Mouse (Mus musculus): ENCODE measurements around the gene Sptan1. TPM values are rescaled to one million over a fixed set of nuclear protein-coding genes. Genes with fewer than 3 reads are reported as not detected.

Gene Sptan1
- total and polyA plus RNA-seq, 3 experiments = 26.2 to 29.5 TPM; not detected in 1

DNA sequence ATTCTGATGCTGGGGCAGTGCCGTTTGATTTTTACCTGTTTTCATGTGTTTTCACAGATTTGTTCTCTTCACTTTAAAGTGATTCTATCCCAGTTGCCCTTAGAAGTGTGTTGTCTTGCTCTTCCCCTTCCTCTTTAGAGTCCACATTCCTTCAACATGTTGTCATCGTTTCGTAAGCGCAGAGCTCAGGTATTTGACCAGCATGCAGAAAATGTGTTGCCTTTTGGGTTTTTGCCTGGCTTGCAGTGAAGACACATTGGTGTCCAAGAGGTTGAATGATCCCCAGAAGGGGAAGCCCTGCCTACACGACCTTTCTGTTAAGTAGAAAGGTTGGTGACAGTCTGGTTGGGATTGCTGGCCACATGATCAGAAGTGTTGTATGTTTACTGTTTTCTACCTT, 3.3 kb downstream of the Sptan1 start:
- H3K79me2 ChIP-seq (ENCODE audit: control insufficient read depth, insufficient read depth, low read length, poor library complexity) = peaks cover 2% of the 10 kb centered on the region; the same call in 1 of the 2 replicates
- TF ChIP-seq MAX (IDR thresholded peaks at IDR 0.05; ENCODE audit: low read length) (no peak), E2F4 (IDR thresholded peaks at IDR 0.05; ENCODE audit: borderline replicate concordance, low read depth, low read length) (no peak)

DNA sequence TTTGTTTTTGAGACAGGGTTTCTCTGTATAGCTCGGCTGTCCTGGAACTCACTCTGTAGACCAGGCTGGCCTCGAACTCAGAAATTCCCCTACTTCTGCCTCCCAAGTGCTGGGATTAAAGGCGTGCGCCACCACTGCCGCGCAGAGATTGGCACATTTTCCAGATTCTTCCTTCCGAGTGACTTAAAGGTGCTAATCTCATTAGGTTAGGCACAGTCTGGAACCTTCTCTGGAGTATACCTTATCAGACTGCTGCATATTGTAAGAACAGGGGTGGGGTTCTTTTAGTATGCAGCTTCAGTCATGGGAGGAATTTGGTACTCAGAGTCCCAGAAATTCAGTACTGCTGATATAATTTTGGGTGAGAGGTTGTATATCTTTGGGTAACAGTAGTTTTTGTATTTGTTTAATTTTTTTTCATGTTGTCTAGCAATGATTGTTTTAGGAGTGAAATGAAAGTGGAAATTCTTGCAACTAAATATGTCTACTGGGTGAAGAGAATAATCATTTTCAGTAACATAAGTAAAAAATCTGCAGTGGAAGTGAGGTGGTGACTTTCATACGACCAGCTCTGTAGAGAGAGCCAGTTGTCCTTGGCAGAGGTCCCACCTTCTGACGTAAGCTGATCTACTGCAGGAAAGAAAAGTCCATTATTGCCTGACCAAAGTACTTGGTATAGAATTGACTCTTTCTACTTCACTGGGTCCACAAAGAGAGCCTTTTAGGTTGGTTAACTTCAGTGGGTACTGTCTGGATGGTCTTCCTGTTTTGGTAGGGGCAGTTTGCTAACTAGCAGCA, 6.7 kb downstream of the Sptan1 start:
- Histone ChIP-seq H3K4me1 (ENCODE audit: control insufficient read depth in 1 of 2, insufficient read depth in 2 of 2, low read length in 2 of 2) (peaks cover 0 to 9% of the 10 kb centered on the region in 2 experiments; a peak in 2 of 4 replicates), H3K36me3 (ENCODE audit: control insufficient read depth in 1 of 2, insufficient read depth in 2 of 2, low read length in 2 of 2) (peaks cover 0 to 9% of the 10 kb centered on the region in 2 experiments; a peak in 2 of 4 replicates), H3K4me3 (ENCODE audit: control insufficient read depth in 1 of 2, insufficient read depth in 1 of 2, low read depth in 2 of 2, low read length in 2 of 2) (no peak overlapping the region), H3K9me3 (replicated peaks; ENCODE audit: insufficient read depth, low read length) (no peaks in the 10 kb centered on the region), H3K27me3 (ENCODE audit: control insufficient read depth in 1 of 2, insufficient read depth in 2 of 2, low read length in 2 of 2) (no peaks in the 10 kb centered on the region), H3K79me2 (ENCODE audit: control insufficient read depth, insufficient read depth, low read length, poor library complexity) (no peaks in the 10 kb centered on the region), H3K27ac (ENCODE audit: control insufficient read depth, low read depth, low read length) (peak overlapping the region; percentile 32; the same call in 1 of the 2 replicates), H3K9ac (ENCODE audit: control insufficient read depth, low read depth, low read length, poor library complexity, severe bottlenecking) (no peak overlapping the region)
- DNase-seq (ENCODE audit: low read depth, low spot score) = peak; percentile 91
- TF ChIP-seq TAL1 (IDR thresholded peaks at IDR 0.05; ENCODE audit: low read length) (peak; percentile 95), NRF1 (IDR thresholded peaks at IDR 0.05; ENCODE audit: insufficient read depth, low read depth, low read length, poor library complexity, severe bottlenecking) (no peak), E2F4 (IDR thresholded peaks at IDR 0.05; ENCODE audit: borderline replicate concordance, low read depth, low read length) (no peak), POLR2AphosphoS2 (IDR thresholded peaks at IDR 0.05; ENCODE audit: low read length) (no peak), MYC (IDR thresholded peaks at IDR 0.05; ENCODE audit: low read depth, low read length) (0 out of 2 replicates have a peak, but pooled peaks have one; percentile 67), RCOR1 (IDR thresholded peaks at IDR 0.05; ENCODE audit: low read depth, low read length) (peak; percentile 100), BHLHE40 (IDR thresholded peaks at IDR 0.05; ENCODE audit: borderline replicate concordance, low read depth, low read length) (peak; percentile 94), USF1 (IDR thresholded peaks at IDR 0.05; ENCODE audit: low read depth, low read length) (no peak), CHD2 (IDR thresholded peaks at IDR 0.05; ENCODE audit: low read length) (no peak), TCF12 (IDR thresholded peaks at IDR 0.05; ENCODE audit: low read depth, low read length) (peak; percentile 97), KAT2A (conservative IDR thresholded peaks at IDR 0.05; ENCODE audit: low read depth, low read length) (0 out of 2 replicates have a peak, but pooled peaks have one; percentile 31), EP300 (IDR thresholded peaks at IDR 0.05; ENCODE audit: low read depth in 1 of 2, low read length in 2 of 2) (peak; percentile 92 to 93), MXI1 (IDR thresholded peaks at IDR 0.05; ENCODE audit: low read depth, low read length) (peak; percentile 77; the same call in 1 of the 2 replicates), MAX (IDR thresholded peaks at IDR 0.05; ENCODE audit: low read length) (peak; percentile 34; the same call in 1 of the 2 replicates), MYB (IDR thresholded peaks at IDR 0.05; ENCODE audit: low read depth, low read length) (no peak), CTCF (IDR thresholded peaks at IDR 0.05 in 2 of 3, conservative IDR thresholded peaks at IDR 0.05 in 1 of 3; ENCODE audit: control insufficient read depth in 1 of 3, insufficient read depth in 1 of 3, low read depth in 2 of 3, low read length in 3 of 3, poor library complexity in 1 of 3, severe bottlenecking in 1 of 3) (no peak), MEF2A (IDR thresholded peaks at IDR 0.05; ENCODE audit: extremely low read depth, insufficient replicate concordance, low read depth, low read length, poor library complexity, severe bottlenecking) (0 out of 2 replicates have a peak, but pooled peaks have one; percentile 29), GATA1 (IDR thresholded peaks at IDR 0.05; ENCODE audit: low read depth, low read length) (peak; percentile 96), USF2 (IDR thresholded peaks at IDR 0.05; ENCODE audit: borderline replicate concordance in 1 of 2, insufficient read depth in 1 of 2, low read depth in 1 of 2, low read length in 2 of 2) (no peak), MAZ (IDR thresholded peaks at IDR 0.05; ENCODE audit: low read depth, low read length) (peak; percentile 75; the same call in 1 of the 2 replicates), ETS1 (IDR thresholded peaks at IDR 0.05; ENCODE audit: low read depth, low read length) (peak; percentile 80), JUND (IDR thresholded peaks at IDR 0.05; ENCODE audit: low read depth, low read length) (no peak), ZKSCAN1 (IDR thresholded peaks at IDR 0.05; ENCODE audit: low read depth, low read length) (no peak), TBP (IDR thresholded peaks at IDR 0.05; ENCODE audit: low read depth, low read length) (peak; percentile 97), ELF1 (IDR thresholded peaks at IDR 0.05; ENCODE audit: low read depth, low read length) (no peak), NELFE (IDR thresholded peaks at IDR 0.05; ENCODE audit: low read depth, low read length) (no peak), ZC3H11A (IDR thresholded peaks at IDR 0.05; ENCODE audit: low read depth, low read length) (no peak), SIN3A (IDR thresholded peaks at IDR 0.05; ENCODE audit: low read length) (peak; percentile 71)

More for the DNA sequence above, 3.3 kb downstream of the Sptan1 start:
- no peaks in the 10 kb centered on the region for H3K27me3 ChIP-seq (ENCODE audit: control insufficient read depth in 1 of 2, insufficient read depth in 2 of 2, low read length in 2 of 2)
- no peak overlapping the region for H3K4me3 ChIP-seq (ENCODE audit: control insufficient read depth in 1 of 2, insufficient read depth in 1 of 2, low read depth in 2 of 2, low read length in 2 of 2)
- peaks cover 0 to 12% of the 10 kb centered on the region in 2 experiments; a peak in 2 of 4 replicates for H3K36me3 ChIP-seq (ENCODE audit: control insufficient read depth in 1 of 2, insufficient read depth in 2 of 2, low read length in 2 of 2)
- no peaks in the 10 kb centered on the region for H3K9me3 ChIP-seq (replicated peaks; ENCODE audit: insufficient read depth, low read length)
- H3K27ac ChIP-seq (ENCODE audit: control insufficient read depth, low read depth, low read length) = no peak overlapping the region
- DNase-seq (ENCODE audit: low read depth, low spot score) = no peak
- H3K4me1 ChIP-seq (ENCODE audit: control insufficient read depth in 1 of 2, insufficient read depth in 2 of 2, low read length in 2 of 2) = peaks cover 0 to 12% of the 10 kb centered on the region in 2 experiments; a peak in 2 of 4 replicates
- H3K9ac ChIP-seq (ENCODE audit: control insufficient read depth, low read depth, low read length, poor library complexity, severe bottlenecking) = no peak overlapping the region
